Mouse (Mus musculus) MEL (cell line): ENCODE results near the gene Wwc2.

ENCODE experiments used
- EP300 ChIP-seq, 2 experiments: IDR thresholded peaks; 2 replicates each; pipeline ENCODE4 v1.6.1; 2011; ENCODE audit warnings: improper control_type of control experiment in 2 of 2, low read length in 2 of 2, low read depth in 1 of 2, mild to moderate bottlenecking in 1 of 2
- POLR2A ChIP-seq, 2 experiments: IDR thresholded peaks; 2 replicates each; pipeline ENCODE4 v1.6.1; 2011 to 2012; ENCODE audit warnings: low read length in 2 of 2, mild to moderate bottlenecking in 2 of 2, control low read depth in 1 of 2, improper control_type of control experiment in 1 of 2, low read depth in 1 of 2, moderate library complexity in 1 of 2; ENCODE audit not compliant: control insufficient read depth in 1 of 2, insufficient read depth in 1 of 2, poor library complexity in 1 of 2
- RAD21 ChIP-seq: IDR thresholded peaks from 2 replicates; pipeline ENCODE4 v1.6.1; 2011; ENCODE audit warnings: mild to moderate bottlenecking, low read depth, low read length, improper control_type of control experiment
- SIN3A ChIP-seq: IDR thresholded peaks from 2 replicates; pipeline ENCODE4 v1.6.1; 2012; ENCODE audit warnings: low read length, improper control_type of control experiment, inconsistent platforms
- UBTF ChIP-seq: IDR thresholded peaks from 2 replicates; pipeline ENCODE4 v1.6.1; 2012; ENCODE audit warnings: low read depth, mild to moderate bottlenecking, inconsistent platforms, low read length, improper control_type of control experiment, moderate library complexity, borderline replicate concordance; ENCODE audit not compliant: insufficient read depth
- ZNF384 ChIP-seq: IDR thresholded peaks from 2 replicates; pipeline ENCODE4 v1.6.1; 2012; ENCODE audit warnings: low read depth, mild to moderate bottlenecking, inconsistent platforms, low read length, improper control_type of control experiment

DNA sequence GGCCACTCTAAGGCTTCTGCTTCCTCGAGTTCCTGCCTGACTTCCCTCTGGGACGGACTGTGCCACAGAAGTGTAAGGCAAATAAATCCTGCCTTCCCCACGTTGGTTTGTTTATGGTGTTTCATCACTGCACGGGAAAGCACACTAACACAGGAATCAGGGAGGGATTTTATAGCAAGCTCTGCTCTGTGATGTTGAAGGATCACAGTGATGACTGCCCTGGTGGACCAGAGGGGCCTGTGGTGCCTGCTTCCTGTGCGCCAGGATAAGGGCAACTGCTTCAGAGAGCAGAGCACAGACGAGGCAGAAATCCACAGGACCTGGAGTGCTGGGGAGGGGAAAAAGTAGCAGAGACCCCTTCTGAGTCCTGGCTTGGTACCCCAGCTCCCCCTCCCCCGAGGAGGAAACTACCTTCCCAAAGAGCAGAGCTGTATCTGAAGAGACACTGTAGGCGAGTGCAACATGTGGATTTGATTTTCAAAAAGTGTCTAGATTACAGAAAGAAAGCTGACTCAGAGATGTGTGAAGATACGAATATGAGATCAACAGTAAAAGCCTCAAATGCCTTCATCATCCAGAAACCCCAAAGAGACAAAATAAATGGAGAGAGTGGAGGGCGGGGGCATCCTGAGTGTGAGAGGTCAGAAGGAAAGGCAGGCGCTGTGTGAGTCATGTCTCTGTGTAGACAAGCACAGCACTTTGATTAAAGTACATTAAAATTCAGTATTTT, 101.7 kb downstream of the Wwc2 start:
- TF ChIP-seq EP300 (IDR thresholded peaks at IDR 0.05; ENCODE audit: low read depth in 1 of 2, low read length in 2 of 2) = no peak
- TF ChIP-seq POLR2A (IDR thresholded peaks at IDR 0.05; ENCODE audit: control insufficient read depth in 1 of 2, insufficient read depth in 1 of 2, low read depth in 1 of 2, low read length in 2 of 2, poor library complexity in 1 of 2) = no peak
- no peak for TF ChIP-seq RAD21
- no peak for TF ChIP-seq SIN3A
- TF ChIP-seq UBTF = no peak
- TF ChIP-seq ZNF384 = no peak
